Mouse (Mus musculus) brain, adult 2 months (tissue): ENCODE data around the gene Fgb.

Experiments used
- DNase-seq: peaks from one replicate; pipeline ENCODE4 v3.0.0; 2011; ENCODE audit warnings: low read depth, low spot score

Fgb gene

DNA sequence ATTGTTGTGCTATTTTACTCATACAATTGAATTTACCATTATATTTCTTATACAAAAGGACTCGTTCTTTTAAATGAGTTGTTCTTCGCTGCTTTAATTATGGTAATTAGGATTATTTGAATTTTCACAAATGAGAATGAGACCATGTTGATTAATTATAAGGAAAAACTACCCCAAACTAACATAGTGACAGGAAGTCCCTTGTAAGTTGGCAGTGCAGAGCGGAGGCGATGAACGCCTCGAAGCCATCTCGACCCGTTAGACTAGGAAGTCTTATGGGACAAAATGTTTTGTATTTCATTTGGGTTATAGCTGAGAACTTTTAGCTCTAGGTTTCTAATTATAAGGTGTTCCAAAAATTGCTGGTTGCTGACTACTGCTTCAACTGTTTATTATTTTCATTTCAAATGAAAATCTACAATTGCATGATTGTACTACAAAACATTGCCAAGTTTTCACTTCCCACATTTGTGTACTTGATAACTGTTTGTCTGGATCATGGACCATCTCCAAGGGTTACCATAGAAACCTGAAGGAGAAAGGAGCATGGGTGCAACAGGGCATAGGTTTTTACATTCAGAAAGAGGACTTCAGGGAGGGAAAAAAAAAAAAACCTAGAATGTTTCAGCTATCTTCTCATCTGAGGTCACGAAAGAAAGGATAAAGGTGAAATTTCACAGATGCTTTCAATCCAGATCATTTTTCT, 22.0 kb downstream of the Fgb start:
- DNase-seq = peak; percentile 40

DNA sequence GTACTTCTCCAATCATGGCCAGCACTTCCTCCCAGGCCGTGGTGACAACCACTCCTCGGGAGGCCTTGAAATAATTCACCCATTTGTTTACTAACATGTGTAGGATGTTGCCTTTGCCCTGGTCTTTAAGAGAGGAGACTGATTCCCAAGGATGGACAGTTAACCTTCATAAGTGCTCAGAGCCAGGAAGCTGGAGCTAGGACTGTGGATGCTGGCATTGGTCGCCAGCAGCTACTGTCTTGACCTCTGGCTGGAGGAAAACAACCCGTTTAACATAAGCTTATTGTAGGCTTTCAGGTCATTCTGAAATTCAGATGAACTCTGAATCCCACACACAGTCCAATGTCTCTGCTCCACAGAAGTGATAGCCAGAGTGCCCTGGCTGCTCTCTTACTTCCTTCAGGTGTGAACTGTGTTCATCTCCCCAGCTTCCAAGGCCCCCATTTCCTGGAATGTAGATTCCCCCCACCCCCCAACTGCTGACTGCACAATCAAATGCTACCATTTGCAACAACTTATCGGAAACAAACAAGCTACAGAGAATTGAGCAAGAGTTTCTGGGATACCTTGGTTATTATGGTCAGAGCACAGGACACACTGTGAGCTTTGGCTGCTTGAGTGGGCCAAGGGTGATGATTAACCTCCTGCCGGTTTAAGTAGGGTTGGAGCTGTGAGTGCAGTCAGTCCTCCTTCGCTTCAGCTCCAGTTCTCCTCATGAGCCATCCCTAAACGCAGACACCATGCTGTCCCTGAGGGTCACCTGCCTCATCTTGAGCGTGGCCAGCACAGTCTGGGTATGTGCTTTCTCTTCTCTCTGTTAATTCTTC, 24.0 kb downstream of the Fgb start, which contains the start of gene Fga:
Fga (plus strand) TSS at position 602 of the 827 bp plus-strand sequence.
- DNase-seq = no peak

DNA sequence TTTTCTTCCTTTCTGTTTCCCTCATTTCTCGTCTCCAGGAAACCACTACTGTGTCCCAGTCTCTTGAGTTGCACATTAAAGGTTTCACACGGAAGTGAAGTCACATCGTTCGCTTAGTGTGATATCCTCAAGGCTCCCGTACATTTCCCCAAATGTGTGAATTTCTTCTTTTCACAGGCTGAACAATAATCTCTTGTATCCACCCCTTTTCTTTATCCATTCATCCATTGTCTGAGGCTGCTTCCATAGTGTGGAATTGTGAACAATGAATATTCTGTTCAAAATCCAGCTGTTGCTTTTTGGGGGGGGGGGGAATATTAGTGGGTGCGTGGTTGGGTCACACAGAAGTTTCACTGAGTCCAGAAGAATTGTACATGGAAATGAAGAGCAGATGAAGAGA, 24.6 kb downstream of the Fgb start:
- DNase-seq = peak; percentile 67

DNA sequence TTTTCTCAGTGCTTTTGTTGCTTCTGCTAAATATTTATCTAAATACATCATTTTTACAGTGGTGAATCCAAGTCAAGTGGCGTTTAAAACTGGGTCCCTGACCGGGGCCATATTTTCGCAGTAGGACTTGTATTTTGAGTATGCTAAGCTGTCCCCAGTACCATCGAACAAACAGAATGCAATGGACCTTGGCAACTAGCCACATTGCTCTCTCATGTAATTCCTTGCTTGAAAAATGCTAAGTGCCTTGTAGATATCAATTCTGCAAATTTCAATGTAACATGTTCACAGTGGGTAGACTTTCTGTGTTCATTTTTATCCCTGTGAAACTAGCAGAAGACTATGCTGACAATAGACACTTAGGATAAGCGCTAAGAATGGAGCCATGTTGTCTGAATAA, 28.5 kb downstream of the Fgb start:
- no peak for DNase-seq

DNA sequence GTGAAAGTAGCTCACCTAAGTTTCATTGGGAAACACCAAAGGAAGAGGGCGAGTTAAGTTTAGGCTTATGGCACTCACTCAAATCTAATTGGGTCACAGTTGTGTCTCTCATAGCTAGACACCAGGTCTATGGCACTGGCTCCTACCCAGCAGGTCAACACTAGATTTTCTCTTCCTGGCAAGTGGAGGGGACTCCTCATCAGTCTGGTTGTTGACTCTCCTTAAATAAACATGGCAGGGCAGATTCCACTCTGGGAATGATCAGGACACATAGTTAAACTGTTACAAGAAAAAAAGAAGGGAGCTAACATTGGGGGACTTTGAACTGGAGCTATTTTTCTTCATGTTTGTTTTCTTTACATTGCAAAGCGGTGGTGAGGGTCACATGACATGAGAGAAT, 29.3 kb downstream of the Fgb start:
- DNase-seq = no peak

DNA sequence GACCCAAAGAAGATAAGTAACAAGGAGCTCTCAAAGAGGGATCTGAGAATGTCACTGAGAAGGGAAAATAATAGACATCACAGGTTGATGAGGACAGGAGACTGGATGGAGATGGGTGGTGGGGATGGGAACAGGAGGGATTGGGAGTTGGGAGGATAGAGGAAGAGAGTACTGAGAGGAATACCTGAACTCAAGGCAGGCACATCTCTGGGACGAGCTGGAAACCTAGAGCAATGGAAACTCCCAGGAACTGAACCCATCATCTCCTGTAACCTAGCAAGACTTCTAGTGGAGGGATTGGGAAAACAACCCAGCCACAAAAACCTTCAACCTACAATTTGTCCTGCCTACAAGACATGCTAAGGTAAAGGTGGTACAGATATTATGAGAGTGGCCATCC, 33.4 kb downstream of the Fgb start:
- DNase-seq = no peak

DNA sequence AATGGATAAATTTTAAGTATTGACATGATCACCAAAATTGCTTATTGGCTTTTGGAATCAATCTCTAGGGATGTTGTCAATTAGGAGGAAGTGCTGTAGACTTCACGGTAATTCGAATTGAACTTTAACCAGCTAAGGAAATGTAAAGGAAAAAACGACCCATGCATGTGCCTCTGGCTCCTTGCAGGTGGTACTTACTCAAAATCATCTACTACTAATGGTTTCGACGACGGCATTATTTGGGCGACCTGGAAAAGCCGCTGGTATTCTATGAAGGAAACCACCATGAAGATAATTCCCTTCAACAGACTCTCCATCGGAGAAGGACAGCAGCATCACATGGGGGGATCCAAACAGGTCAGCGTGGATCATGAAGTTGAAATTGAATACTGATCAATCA, 35.7 kb downstream of the Fgb start:
- no peak for DNase-seq

DNA sequence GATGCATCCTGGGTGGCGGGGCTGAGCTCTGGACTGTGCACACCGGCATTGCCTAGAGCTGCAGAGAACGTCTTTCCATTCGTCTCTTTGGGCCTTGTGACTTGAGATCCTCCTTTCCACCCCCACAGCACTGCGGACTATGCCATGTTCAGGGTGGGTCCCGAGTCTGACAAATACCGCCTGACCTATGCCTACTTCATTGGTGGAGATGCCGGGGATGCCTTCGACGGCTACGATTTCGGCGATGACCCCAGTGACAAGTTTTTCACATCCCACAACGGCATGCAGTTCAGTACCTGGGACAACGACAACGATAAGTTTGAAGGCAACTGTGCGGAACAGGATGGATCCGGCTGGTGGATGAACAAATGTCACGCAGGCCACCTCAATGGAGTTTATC, 37.0 kb downstream of the Fgb start:
- no peak for DNase-seq

DNA sequence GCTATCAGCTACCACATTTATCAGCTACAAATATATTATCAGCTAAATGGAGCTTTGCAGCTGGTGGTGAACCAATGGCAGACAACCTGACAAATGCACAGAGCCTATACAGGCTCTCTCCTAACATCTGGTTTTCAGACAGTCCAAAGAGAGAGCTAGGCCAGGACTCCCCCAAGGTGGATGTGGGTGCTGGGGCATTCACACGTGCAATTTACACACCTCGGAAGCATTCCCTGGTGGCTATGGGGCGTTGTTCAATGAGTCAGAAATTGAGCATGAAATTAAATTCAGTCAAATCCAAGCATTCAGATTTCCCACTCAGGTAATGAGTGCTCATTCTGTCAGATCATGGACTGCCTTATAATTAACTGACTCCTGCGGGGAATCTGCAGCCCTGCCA, 38.1 kb downstream of the Fgb start:
- DNase-seq = no peak

DNA sequence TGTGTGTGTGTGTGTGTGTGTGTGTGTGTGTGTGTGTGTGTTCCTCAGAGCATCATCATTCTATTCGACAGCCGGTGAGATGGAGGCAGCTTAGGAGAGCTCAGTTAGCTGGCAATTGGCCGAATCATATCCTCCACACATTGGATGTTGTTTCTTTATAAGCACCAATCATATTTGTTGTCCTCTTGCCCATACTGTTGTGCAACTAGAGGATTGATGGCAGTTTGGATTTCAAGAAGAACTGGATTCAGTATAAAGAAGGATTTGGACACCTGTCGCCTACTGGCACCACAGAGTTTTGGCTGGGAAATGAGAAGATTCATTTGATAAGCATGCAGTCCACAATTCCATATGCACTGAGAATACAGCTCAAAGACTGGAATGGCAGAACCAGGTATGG, 38.5 kb downstream of the Fgb start:
- peak; percentile 13 for DNase-seq

DNA sequence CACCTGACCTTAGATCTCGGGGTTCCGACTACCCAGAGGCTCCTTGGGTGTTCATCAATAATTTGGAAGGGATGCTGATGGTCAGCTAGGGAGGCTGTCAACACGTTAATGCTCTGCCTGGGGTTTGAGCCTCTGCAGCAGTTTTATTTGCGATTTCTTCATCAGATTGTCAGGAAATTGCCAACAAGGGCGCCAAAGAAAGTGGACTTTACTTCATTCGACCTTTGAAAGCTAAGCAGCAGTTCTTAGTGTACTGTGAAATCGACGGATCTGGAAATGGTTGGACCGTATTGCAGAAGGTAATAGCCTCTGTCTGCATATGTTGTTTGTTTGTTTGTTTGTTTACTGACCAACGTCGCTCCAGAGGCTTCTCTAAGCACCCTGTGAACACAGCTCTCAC, 39.4 kb downstream of the Fgb start:
- no peak for DNase-seq

DNA sequence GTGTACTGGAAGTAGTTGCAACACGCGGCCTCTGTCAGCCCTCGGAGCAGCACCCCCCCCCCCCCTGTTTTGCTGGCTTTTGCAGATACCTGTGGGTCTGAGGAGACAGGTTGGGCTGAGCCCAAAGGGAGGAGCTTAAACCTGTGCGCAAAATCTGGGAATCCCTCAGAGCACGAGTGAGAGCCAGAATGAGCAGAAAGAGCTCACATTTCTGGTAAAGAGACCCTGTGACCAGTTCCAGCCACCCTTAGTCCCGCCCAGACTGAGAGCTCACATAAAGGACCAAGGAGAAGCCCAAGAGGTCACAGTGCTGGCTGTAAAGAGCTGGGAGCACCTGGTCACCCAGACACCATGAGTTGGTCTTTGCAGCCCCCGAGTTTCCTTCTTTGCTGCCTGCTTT, 42.1 kb downstream of the Fgb start, which contains the start of gene Fgg:
Fgg (plus strand) TSS at position 168 of the 400 bp plus-strand sequence.
- DNase-seq = no peak

DNA sequence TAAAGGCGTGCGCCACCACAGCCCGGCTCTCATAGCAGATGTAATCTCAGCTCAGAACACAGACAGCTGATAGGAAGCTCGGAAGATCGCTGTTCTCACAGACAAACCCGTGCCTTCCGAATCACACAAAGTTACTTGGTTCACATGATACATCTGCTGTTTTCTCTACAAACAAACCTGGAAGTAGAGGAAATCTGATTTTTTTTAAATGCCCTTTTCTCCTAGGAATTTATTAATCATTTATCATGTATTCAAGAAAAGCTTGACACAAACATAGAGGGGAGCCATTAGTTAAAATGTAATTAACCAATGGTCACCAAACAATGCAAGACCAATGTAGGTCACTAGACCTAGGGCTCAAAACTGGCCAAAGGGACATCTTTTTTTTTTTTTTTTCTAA, 44.9 kb downstream of the Fgb start:
- no peak for DNase-seq

DNA sequence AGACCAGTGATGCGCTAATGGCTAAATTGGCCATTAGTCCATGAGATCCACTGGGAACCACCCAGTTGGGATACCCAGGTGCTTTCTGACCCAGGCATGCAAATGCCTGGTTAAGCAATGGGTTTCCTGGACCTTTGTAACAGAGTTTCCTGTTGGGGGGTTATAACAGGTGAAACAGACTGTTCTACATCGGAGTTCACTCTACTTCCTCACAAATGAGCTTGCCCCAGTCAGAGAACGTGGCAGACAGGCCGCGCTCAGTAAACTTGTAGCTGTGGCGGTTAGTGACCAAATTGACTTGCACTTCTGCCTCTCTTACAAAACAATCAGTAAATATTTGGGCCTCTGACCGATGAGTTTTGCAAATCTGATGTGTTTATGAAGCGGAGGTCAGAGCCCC, 46.6 kb downstream of the Fgb start:
- DNase-seq = no peak

DNA sequence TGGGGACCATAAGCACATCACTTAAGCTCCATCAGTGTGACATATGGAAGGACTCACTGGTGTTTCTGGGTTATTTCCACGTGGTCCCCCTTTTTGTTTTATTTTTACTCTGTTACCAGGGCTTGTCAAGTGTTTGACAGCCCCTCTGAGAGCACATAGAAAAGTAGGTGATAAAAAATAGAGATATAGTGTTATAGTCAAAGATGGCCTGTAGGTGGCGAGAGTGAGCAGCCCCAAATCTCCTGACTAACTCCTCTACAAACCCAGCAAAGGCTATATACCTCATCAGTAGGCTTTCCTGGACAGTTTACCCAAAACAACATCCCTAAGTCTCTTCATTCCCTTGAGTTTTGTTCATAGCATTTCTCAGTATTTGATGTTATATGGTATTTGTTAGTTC, 47.5 kb downstream of the Fgb start:
- peak; percentile 51 for DNase-seq

DNA sequence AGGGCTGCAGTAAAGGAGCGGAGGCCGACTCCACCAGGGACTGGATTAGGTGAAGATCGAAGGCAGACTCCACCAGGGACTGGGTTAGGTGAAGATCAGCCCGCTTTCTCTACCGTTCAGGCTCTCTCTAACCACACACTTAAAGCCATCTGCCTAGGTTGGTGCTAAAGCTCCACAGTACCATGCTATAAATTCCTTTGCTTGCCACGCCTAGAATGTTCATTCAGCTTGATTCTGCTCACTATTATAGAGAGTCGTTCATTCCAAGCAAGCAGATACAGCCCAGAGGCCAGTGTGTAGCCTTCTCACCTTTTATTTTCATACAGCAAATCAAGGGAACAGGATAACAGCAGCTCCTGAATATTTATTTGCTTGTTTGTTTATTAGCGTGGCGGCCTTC, 49.7 kb downstream of the Fgb start:
- DNase-seq = no peak

DNA sequence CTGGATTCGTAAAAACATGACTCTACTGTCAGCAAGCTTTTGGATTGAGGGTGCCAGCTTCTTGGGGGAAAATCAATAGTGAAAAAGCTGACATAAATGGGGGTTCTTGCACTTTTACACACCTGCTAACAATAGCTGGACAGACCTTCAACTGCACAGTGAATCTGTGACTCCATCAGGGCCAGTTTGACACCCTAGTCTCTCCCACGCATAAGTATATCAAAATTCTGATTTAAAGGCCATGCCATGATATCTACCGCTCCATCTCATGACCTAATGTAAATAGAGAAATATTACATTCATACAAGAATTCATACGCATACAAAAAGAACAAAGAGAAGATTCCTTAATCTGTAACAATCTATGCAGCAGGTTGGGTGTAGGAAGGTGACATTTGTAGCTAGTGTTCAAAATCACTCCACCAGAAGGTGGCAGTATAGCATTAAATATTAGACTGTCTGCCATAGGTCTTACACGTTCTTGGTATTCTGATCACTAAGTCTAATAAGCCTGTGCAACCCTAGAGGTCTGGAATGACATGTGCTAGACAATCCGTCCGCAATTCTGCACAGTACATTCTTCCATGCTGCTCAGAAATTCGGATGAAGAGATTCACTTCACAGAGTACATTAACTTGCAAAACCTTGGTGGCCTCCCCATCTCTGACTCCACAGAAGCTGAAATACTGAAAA, 50.7 kb downstream of the Fgb start:
- peak; percentile 88 for DNase-seq

DNA sequence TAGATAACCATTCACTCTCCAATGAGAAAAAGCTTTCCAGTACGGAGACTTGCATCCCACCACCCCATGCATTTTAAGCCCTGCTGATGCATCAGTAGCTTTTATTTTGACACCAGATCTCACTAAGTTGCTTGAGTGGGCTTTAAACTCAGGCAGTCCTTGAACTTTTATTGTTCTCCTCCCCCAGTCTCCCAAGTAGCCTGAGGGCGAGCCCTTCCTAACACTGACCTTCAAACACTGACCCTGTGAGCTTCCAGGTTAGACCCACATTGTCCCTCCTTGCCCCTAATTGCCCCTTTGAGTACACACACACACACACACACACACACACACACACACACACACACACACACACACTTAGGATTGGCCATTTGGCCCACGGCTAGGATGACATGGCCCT, 53.0 kb downstream of the Fgb start:
- DNase-seq = no peak

DNA sequence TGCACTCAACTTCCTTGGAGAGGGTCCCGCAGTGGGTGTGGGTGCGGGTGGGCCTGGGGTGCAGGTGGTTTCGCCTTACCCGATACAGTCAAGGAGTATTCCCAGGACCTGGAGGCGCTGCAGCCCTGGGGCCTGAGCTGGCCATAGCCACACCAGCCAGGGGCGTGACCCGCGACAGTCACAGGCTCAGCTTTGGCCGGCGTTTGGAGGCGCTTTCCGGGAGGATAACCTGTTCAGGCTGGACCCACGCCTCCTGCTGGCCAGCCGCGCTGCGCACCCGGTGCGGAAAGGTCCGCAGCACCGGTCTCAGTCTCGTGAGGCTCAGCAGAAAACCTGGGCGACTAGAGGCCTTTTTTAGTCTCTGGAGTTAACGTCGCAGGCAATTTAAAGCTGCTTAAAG, 54.3 kb downstream of the Fgb start:
- peak; percentile 17 for DNase-seq

DNA sequence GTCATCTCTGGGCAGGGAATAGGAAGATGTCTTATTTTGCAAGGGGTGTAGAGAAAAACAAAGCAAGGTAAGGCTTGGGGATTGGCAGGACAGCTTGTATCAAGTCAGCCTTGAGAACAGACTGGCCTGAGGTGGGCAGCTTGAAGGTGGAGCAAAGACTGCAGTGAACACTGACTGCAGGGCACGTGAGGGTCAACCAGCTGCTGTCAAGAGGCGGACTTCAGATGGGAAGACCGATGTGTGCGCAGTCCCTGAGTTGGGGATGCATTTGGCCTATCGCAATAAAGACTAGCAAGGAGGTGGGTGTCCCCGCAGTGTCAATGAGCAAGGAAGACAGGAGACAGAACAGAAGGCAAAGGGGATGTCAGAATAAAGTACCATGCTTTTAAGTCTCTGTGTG, 56.7 kb downstream of the Fgb start:
- no peak for DNase-seq

DNA sequence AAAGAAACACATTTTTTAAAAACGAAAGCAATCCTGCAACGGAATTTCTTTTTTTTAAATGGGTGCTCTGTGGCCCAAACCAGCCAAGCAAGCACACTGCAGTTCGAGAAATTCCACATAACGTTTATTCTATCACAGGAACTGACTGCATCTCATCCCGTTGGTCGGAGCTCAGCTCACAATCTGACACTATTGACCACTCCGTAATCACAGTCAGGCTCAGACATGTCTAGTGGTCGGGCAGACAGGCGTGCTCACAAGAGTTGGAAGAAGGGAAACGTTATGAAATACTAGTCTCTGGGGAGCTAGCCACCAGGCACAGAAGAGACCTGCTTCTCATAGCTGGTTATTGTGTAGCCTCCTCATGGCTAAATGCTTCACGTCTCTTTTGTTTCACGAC, 57.7 kb downstream of the Fgb start:
- DNase-seq = no peak
